Mouse (Mus musculus) MEL (cell line): ENCODE data around the gene Actn1. TPM values are rescaled to one million over a fixed set of nuclear protein-coding genes. Genes with fewer than 3 reads are reported as not detected.
A peak's percentile ranks its signal among the peaks of the same experiment; 100 is the strongest.

ENCODE experiments used
- DNase-seq: peaks from one replicate; pipeline ENCODE4 v3.0.0; 2011; ENCODE audit warnings: low read depth, low spot score
- H3K27ac ChIP-seq: 2 replicates; pipeline ENCODE4 v1.5.1; 2012; ENCODE audit warnings: low read depth, mild to moderate bottlenecking, control low read depth, low read length, moderate library complexity; ENCODE audit not compliant: control insufficient read depth
- H3K27me3 ChIP-seq, 2 experiments: fragments of 150-350 bp in 1 of 2; sonication (generic) in 1 of 2; 2 replicates each; pipeline ENCODE4 v1.6.1; 2012; ENCODE audit warnings: low read length in 2 of 2, mild to moderate bottlenecking in 2 of 2, improper control_type of control experiment in 1 of 2, moderate library complexity in 1 of 2; ENCODE audit not compliant: insufficient read depth in 2 of 2, control insufficient read depth in 1 of 2
- H3K36me3 ChIP-seq, 2 experiments: 2 replicates each; pipeline ENCODE4 v1.6.1; 2012 to 2014; ENCODE audit warnings: low read length in 2 of 2, improper control_type of control experiment in 1 of 2, inconsistent platforms in 1 of 2, mild to moderate bottlenecking in 1 of 2; ENCODE audit not compliant: insufficient read depth in 2 of 2, control insufficient read depth in 1 of 2
- H3K4me1 ChIP-seq, 2 experiments: fragments of 150-350 bp in 1 of 2; sonication (generic) in 1 of 2; 2 replicates each; pipeline ENCODE4 v1.6.1; 2012; ENCODE audit warnings: low read length in 2 of 2, improper control_type of control experiment in 1 of 2, mild to moderate bottlenecking in 1 of 2; ENCODE audit not compliant: insufficient read depth in 2 of 2, control insufficient read depth in 1 of 2
- H3K4me3 ChIP-seq, 2 experiments: fragments of 150-350 bp in 1 of 2; sonication (generic) in 1 of 2; 2 replicates each; pipeline ENCODE4 v1.5.1; 2012; ENCODE audit warnings: low read depth in 2 of 2, low read length in 2 of 2, mild to moderate bottlenecking in 2 of 2, moderate library complexity in 2 of 2, control low read depth in 1 of 2, improper control_type of control experiment in 1 of 2; ENCODE audit not compliant: control insufficient read depth in 1 of 2, insufficient read depth in 1 of 2
- H3K79me2 ChIP-seq: 2 replicates; pipeline ENCODE4 v1.6.1; 2012; ENCODE audit warnings: mild to moderate bottlenecking, low read length, moderate library complexity; ENCODE audit not compliant: control insufficient read depth, poor library complexity, insufficient read depth
- H3K9ac ChIP-seq: 2 replicates; pipeline ENCODE4 v1.6.1; 2012; ENCODE audit warnings: low read depth, mild to moderate bottlenecking, control low read depth, low read length, moderate library complexity; ENCODE audit not compliant: control insufficient read depth, poor library complexity, severe bottlenecking
- H3K9me3 ChIP-seq: fragments of 150-350 bp; sonication (generic); replicated peaks from 2 replicates; pipeline ENCODE4 v1.6.1; 2012; ENCODE audit warnings: mild to moderate bottlenecking, low read length, improper control_type of control experiment, moderate library complexity; ENCODE audit not compliant: insufficient read depth
- CHD1 ChIP-seq: IDR thresholded peaks from 2 replicates; pipeline ENCODE4 v1.6.1; 2012; ENCODE audit warnings: low read depth, mild to moderate bottlenecking, inconsistent platforms, low read length, improper control_type of control experiment
- E2F4 ChIP-seq: IDR thresholded peaks from 2 replicates; pipeline ENCODE4 v1.6.1; 2011; ENCODE audit warnings: low read depth, low read length, improper control_type of control experiment, borderline replicate concordance
- EP300 ChIP-seq, 2 experiments: IDR thresholded peaks; 2 replicates each; pipeline ENCODE4 v1.6.1; 2011; ENCODE audit warnings: improper control_type of control experiment in 2 of 2, low read length in 2 of 2, low read depth in 1 of 2, mild to moderate bottlenecking in 1 of 2
- GABPA ChIP-seq: IDR thresholded peaks from 2 replicates; pipeline ENCODE4 v1.6.1; 2012; ENCODE audit warnings: low read depth, mild to moderate bottlenecking, inconsistent platforms, low read length, improper control_type of control experiment, moderate library complexity
- GATA1 ChIP-seq: IDR thresholded peaks from 2 replicates; pipeline ENCODE4 v1.6.1; 2011; ENCODE audit warnings: low read depth, low read length, improper control_type of control experiment
- MAFK ChIP-seq: IDR thresholded peaks from 2 replicates; pipeline ENCODE4 v1.6.1; 2011; ENCODE audit warnings: low read depth, mild to moderate bottlenecking, low read length, improper control_type of control experiment, borderline replicate concordance
- MYB ChIP-seq: IDR thresholded peaks from 2 replicates; pipeline ENCODE4 v1.6.1; 2011; ENCODE audit warnings: mild to moderate bottlenecking, low read depth, low read length, improper control_type of control experiment
- MYC ChIP-seq: IDR thresholded peaks from 2 replicates; pipeline ENCODE4 v1.6.1; 2011; ENCODE audit warnings: low read depth, mild to moderate bottlenecking, low read length, improper control_type of control experiment, moderate library complexity
- POLR2A ChIP-seq, 2 experiments: IDR thresholded peaks; 2 replicates each; pipeline ENCODE4 v1.6.1; 2011 to 2012; ENCODE audit warnings: low read length in 2 of 2, mild to moderate bottlenecking in 2 of 2, control low read depth in 1 of 2, improper control_type of control experiment in 1 of 2, low read depth in 1 of 2, moderate library complexity in 1 of 2; ENCODE audit not compliant: control insufficient read depth in 1 of 2, insufficient read depth in 1 of 2, poor library complexity in 1 of 2
- POLR2AphosphoS2 ChIP-seq: IDR thresholded peaks from 2 replicates; pipeline ENCODE4 v1.6.1; 2011; ENCODE audit warnings: low read length, improper control_type of control experiment
- SIN3A ChIP-seq: IDR thresholded peaks from 2 replicates; pipeline ENCODE4 v1.6.1; 2012; ENCODE audit warnings: low read length, improper control_type of control experiment, inconsistent platforms
- SMC3 ChIP-seq: IDR thresholded peaks from 2 replicates; pipeline ENCODE4 v1.6.1; 2011; ENCODE audit warnings: low read depth, low read length, improper control_type of control experiment
- TAL1 ChIP-seq: IDR thresholded peaks from 2 replicates; pipeline ENCODE4 v1.6.1; 2012; ENCODE audit warnings: mild to moderate bottlenecking, inconsistent platforms, low read length, moderate library complexity, mixed read lengths
- USF2 ChIP-seq, 2 experiments: IDR thresholded peaks; 2 replicates each; pipeline ENCODE4 v1.6.1; 2011 to 2012; ENCODE audit warnings: improper control_type of control experiment in 2 of 2, low read length in 2 of 2, borderline replicate concordance in 1 of 2, inconsistent platforms in 1 of 2, low read depth in 1 of 2, mild to moderate bottlenecking in 1 of 2; ENCODE audit not compliant: insufficient read depth in 1 of 2
- ZMIZ1 ChIP-seq: IDR thresholded peaks from 2 replicates; pipeline ENCODE4 v1.6.1; 2012; ENCODE audit warnings: low read depth, mild to moderate bottlenecking, inconsistent platforms, low read length, improper control_type of control experiment, moderate library complexity
- polyA plus RNA-seq, 2 experiments: library from polyadenylated mRNA; stranded (reverse) in 1 of 2; unstranded in 1 of 2; fragments of >175 nt in 1 of 2; fragments of >200 nt in 1 of 2; gene quantifications; 2 replicates each; pipeline versions ENCODE4 v1.2.1 to v1.2.4; 2012; ENCODE audit warnings: low replicate concordance in 2 of 2, low read depth in 1 of 2; ENCODE audit not compliant: insufficient read length in 2 of 2, insufficient read depth in 1 of 2, missing spikeins in 1 of 2
- total RNA-seq: library from RNA; depleted of rRNA; stranded (reverse); fragments of 300-350 nt; gene quantifications from 2 replicates; pipeline ENCODE4 v1.2.3, GENCODE M21; 2012

Actn1 gene
- total and polyA plus RNA-seq, 3 experiments, result 7.8 to 27.0 TPM; not detected in 1

DNA sequence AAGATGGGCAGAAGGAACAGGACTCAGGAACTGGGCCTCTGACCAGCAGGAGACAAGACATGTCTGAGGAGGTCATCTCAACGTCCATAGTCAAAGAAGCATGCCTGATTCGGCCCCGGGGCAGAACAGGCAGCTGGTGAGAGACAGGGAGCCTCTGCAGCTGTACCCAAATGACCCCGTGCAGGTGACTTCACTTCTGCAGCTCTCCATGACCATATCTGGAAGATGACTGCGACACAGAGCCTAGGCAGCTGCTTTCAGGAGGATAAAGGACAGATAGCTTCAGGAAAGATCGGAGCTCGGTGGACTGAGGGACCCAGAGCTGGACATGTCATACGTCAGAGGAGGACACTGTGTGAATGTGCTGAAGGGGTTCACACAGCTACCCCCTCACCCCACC is 46.4 kb downstream of the Actn1 start:
- no peak overlapping the region for H3K9ac ChIP-seq
- TF ChIP-seq MYB (no peak), GABPA (no peak), USF2 (IDR thresholded peaks at IDR 0.05; ENCODE audit: borderline replicate concordance in 1 of 2, insufficient read depth in 1 of 2, low read depth in 1 of 2, low read length in 2 of 2) (no peak), POLR2A (IDR thresholded peaks at IDR 0.05; ENCODE audit: control insufficient read depth in 1 of 2, insufficient read depth in 1 of 2, low read depth in 1 of 2, low read length in 2 of 2, poor library complexity in 1 of 2) (no peak), POLR2AphosphoS2 (no peak), SMC3 (no peak), GATA1 (no peak), TAL1 (no peak)
- no peaks in the 10 kb centered on the region for H3K27me3 ChIP-seq
- no peaks in the 10 kb centered on the region for H3K79me2 ChIP-seq
- H3K4me3 ChIP-seq, result no peak overlapping the region
- H3K9me3 ChIP-seq, result no peaks in the 10 kb centered on the region
- peaks cover 0 to 16% of the 10 kb centered on the region in 2 experiments; a peak in 2 of 4 replicates for H3K36me3 ChIP-seq
- peaks cover 12 to 32% of the 10 kb centered on the region in 2 experiments for H3K4me1 ChIP-seq
- no peak overlapping the region for H3K27ac ChIP-seq
- no peak for DNase-seq

- Histone ChIP-seq H3K4me3 (no peak overlapping the region), H3K9ac (no peak overlapping the region), H3K79me2 (no peaks in the 10 kb centered on the region), H3K36me3 (peaks cover 0 to 16% of the 10 kb centered on the region in 2 experiments; a peak in 2 of 4 replicates), H3K4me1 (peaks cover 12 to 29% of the 10 kb centered on the region in 2 experiments), H3K27me3 (no peaks in the 10 kb centered on the region), H3K9me3 (no peaks in the 10 kb centered on the region), H3K27ac (no peak overlapping the region)
- DNase-seq, result peak; percentile 81
- TF ChIP-seq SIN3A (0 out of 2 replicates have a peak, but pooled peaks have one; percentile 44), EP300 (IDR thresholded peaks at IDR 0.05; ENCODE audit: low read depth in 1 of 2, low read length in 2 of 2) (peak; percentile 23 to 53; a peak in 2 of 4 replicates), MAFK (no peak)
Observed at GRCm38 (mm10) chr12:80213263-80213662, 46.9 kb downstream of the Actn1 start.

DNA sequence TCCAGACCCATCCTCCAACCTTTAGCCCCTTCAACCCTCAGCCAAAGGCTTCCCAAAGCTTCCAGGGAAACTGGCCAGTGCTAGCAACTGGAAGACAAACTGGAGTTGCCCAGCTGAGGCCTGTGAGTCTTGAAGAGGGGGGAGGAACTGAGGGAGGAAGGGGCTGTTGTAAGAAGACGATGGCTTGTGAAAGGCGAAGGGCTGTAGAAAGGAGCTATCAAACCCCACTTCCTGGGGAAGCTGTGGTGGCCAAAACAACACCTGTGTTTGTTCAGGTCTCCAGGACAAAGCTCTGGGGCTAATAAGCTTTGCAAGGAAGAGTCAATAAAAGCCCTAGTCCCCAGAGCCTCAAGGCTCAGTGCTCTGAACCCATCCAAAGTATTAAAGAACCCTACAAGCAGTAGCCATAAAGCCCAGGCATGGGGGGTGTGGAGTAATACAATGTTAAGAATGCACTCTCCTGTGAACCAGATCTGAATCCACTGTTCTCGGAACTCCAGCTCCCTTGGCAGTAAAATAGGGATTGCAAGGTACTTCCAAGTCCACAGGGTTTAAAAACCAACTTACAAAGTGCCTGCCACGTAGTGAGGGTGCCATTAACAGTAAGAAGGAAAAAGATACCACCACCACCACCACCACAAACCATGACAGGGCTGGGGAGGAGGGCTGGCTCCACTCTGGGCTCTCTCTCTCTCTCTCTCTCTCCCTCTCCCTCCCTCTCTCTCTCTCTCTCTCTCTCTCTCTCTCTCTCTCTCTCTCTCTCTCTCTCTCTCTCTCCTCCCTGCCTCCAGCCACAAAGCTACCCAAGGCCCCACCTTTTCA is 49.2 kb downstream of the Actn1 start:
- Histone ChIP-seq H3K9ac (no peak overlapping the region), H3K9me3 (no peaks in the 10 kb centered on the region), H3K27me3 (no peaks in the 10 kb centered on the region), H3K4me3 (no peak overlapping the region), H3K36me3 (peaks cover 0 to 5% of the 10 kb centered on the region in 2 experiments; a peak in 2 of 4 replicates), H3K27ac (no peak overlapping the region), H3K79me2 (no peaks in the 10 kb centered on the region), H3K4me1 (peaks cover 4 to 13% of the 10 kb centered on the region in 2 experiments)
- no peak for DNase-seq
- TF ChIP-seq ZMIZ1 (no peak), E2F4 (no peak), CHD1 (no peak), POLR2A (IDR thresholded peaks at IDR 0.05; ENCODE audit: control insufficient read depth in 1 of 2, insufficient read depth in 1 of 2, low read depth in 1 of 2, low read length in 2 of 2, poor library complexity in 1 of 2) (no peak), MYC (no peak), EP300 (IDR thresholded peaks at IDR 0.05; ENCODE audit: low read depth in 1 of 2, low read length in 2 of 2) (no peak)
